8 mouse cellular contexts compared by ENCODE assay signal in genomic region chr19:43920453-43921300, GRCm38 (mm10). TPM values are rescaled to one million over a fixed set of nuclear protein-coding genes. Genes with fewer than 3 reads are reported as not detected.
DNase-seq lines count a peak whose midpoint lies in the region; ATAC-seq and TF ChIP-seq lines count a peak whose summit lies in the region.

No protein-coding gene starts in this region.

- H3K4me1 ChIP-seq in intestine, postnatal 0 days (replicated peaks; ENCODE audit: control insufficient read depth, insufficient read depth, low read length): peaks cover 8% of the 10 kb centered on the region; the same call in 1 of the 2 replicates
- peaks cover 33% of the 10 kb centered on the region for H3K4me1 ChIP-seq in liver, embryonic 15.5 days (replicated peaks)

- H3K4me3 ChIP-seq in intestine, postnatal 0 days (ENCODE audit: low read depth, low read length): no peak overlapping the region
- H3K4me3 ChIP-seq in liver, embryonic 15.5 days (replicated peaks): peak overlapping the region; percentile 9; the same call in 1 of the 2 replicates

- 0 out of 2 replicates have a peak overlapping the region, but pooled peaks have one; percentile 19 for H3K9ac ChIP-seq in intestine, postnatal 0 days (ENCODE audit: low read depth, low read length)
- no peak overlapping the region for H3K9ac ChIP-seq in liver, embryonic 15.5 days

- H3K36me3 ChIP-seq in intestine, postnatal 0 days (ENCODE audit: control insufficient read depth, insufficient read depth): no peaks in the 10 kb centered on the region
- peaks cover 5% of the 10 kb centered on the region; the same call in 1 of the 2 replicates for H3K36me3 ChIP-seq in liver, embryonic 15.5 days (replicated peaks)

- TF ChIP-seq CTCF in intestine, postnatal 0 days (IDR thresholded peaks at IDR 0.05; ENCODE audit: low read depth): no peak

- no peaks in the 10 kb centered on the region for H3K9me3 ChIP-seq in intestine, postnatal 0 days (ENCODE audit: control insufficient read depth)
- H3K9me3 ChIP-seq in liver, embryonic 15.5 days (replicated peaks): no peaks in the 10 kb centered on the region

- DNase-seq in ES-CJ7 (ENCODE audit: low read depth, low spot score): peak; percentile 45
- DNase-seq in embryo, embryonic 11 days: peak; percentile 58
- no peak for DNase-seq in ovary, postnatal 14 days (ENCODE audit: low spot score)
- no peak for DNase-seq in gastrocnemius, postnatal 10 days
- no peak for DNase-seq in urinary bladder, adult 2 months (ENCODE audit: low spot score)
- no peak for DNase-seq in cerebellum, postnatal 25 days

- WGBS in intestine, postnatal 0 days: 63% methylated on average over 32 of the region's 32 CpGs
- 15% methylated on average over 32 of the region's 32 CpGs for WGBS in liver, embryonic 15.5 days (ENCODE audit: insufficient replicate concordance)

- H3K27me3 ChIP-seq in intestine, postnatal 0 days (replicated peaks; ENCODE audit: control insufficient read depth, insufficient read depth, low read length): no peaks in the 10 kb centered on the region
- no peaks in the 10 kb centered on the region for H3K27me3 ChIP-seq in liver, embryonic 15.5 days

- peak overlapping the region; percentile 38; the same call in 1 of the 2 replicates for H3K4me2 ChIP-seq in intestine, postnatal 0 days (replicated peaks; ENCODE audit: low read depth)
- peak overlapping the region; percentile 46 for H3K4me2 ChIP-seq in liver, embryonic 15.5 days

- ATAC-seq in intestine, postnatal 0 days: no peak
- ATAC-seq in liver, embryonic 15.5 days (ENCODE audit: insufficient read depth): no peak; the same call in 1 of the 2 replicates

- H3K27ac ChIP-seq in intestine, postnatal 0 days (ENCODE audit: low read depth, low read length): no peak overlapping the region
- no peak overlapping the region for H3K27ac ChIP-seq in liver, embryonic 15.5 days (replicated peaks)

RNA-seq across cellular contexts. Expression of gene Dnmbp, which starts 19.3 kb away (rescaled TPM):
- 21.4 TPM in 2 replicates for polyA plus RNA-seq in intestine, postnatal 0 days (2015; fragmentation: Nextera tagmentation; extraction: Ambion mirVana)
- 2.5 and 2.7 TPM in 2 replicates for polyA plus RNA-seq in liver, embryonic 15.5 days (2015; fragmentation: Nextera tagmentation; extraction: Ambion mirVana)
- total RNA-seq in gastrocnemius, postnatal 10 days (2021): 10 to 100 TPM; 12.8 to 16.3 TPM
- polyA plus RNA-seq in urinary bladder, adult 2 months (2012; rRNA removed): 33.7 and 34.7 TPM in 2 replicates

Comparison
In these comparisons a context has a peak if more than half of its experiments do, and no peak if none do; other contexts are left out.
1. DNase-seq: peak in ES-CJ7 (single experiment) and embryo, embryonic 11 days (single experiment); none in ovary, postnatal 14 days (single experiment), gastrocnemius, postnatal 10 days (single experiment), urinary bladder, adult 2 months (single experiment) and cerebellum, postnatal 25 days (0 of 2).